Mouse (Mus musculus): ENCODE results near the gene Snx30. TPM values are rescaled to one million over a fixed set of nuclear protein-coding genes. Genes with fewer than 3 reads are reported as not detected.
A peak's percentile ranks its signal among the peaks of the same experiment; 100 is the strongest.

Gene Snx30
- 8.5 and 8.9 TPM in 2 replicates for polyA plus RNA-seq (2015; fragmentation: Nextera tagmentation; extraction: Ambion mirVana)

DNA sequence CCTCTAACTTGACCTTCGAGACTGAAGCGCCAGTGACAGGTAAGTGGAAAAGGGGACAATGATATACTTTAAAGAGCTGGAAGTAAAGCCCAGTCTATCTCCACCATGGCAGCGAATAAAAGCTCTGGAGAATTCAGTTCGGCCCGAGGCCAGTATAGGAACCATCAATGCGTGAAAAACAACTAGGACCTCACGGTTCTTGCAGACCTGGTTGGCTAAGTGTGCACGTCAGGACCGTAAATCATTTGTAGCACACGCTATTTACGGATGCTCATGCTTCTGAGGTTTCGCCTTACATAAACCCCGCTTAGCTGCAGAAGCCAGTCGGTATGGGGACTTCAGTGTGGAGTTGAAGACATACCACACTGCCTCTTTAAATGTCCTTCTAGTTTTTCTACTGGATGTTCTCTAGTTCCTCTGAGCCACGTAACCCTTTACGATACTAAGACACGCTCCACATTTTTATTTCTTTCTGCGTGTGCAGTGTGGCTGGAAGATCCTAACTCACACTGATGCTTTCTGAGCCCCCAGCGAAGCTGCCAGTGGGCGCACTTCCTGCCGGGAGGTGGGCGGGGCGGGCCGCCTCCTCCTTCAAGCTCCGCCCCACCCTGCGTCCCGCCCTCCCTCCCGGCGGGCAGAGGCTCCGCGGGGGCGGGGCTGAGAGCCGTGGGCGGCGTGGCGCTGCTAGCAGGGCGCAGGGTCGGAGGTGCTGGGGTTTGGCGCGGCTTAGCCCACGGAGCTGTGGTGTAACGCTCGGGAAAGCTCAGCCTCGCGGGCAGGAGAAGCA lies at the start of gene Snx30:
Snx30 (plus strand) TSS at position 660 of the 787 bp plus-strand sequence.
- Histone ChIP-seq H3K27me3 (replicated peaks; ENCODE audit: control insufficient read depth, insufficient read depth, low read length) (no peaks in the 10 kb centered on the region), H3K4me1 (replicated peaks; ENCODE audit: control insufficient read depth, insufficient read depth, low read length) (peaks cover 12% of the 10 kb centered on the region), H3K9ac (replicated peaks; ENCODE audit: low read depth, low read length) (peak within 1 kb of the TSS; percentile 90), H3K36me3 (ENCODE audit: control insufficient read depth, insufficient read depth) (no peaks in the 10 kb centered on the region), H3K27ac (ENCODE audit: low read length) (peak within 1 kb of the TSS; percentile 60), H3K4me2 (ENCODE audit: low read length) (peak within 1 kb of the TSS; percentile 96), H3K9me3 (ENCODE audit: control insufficient read depth, low read length) (no peaks in the 10 kb centered on the region), H3K4me3 (replicated peaks; ENCODE audit: low read length) (peak within 1 kb of the TSS; percentile 92)
- peak; percentile 94 for ATAC-seq
- 2% methylated on average over 40 of the region's 45 CpGs for WGBS

DNA sequence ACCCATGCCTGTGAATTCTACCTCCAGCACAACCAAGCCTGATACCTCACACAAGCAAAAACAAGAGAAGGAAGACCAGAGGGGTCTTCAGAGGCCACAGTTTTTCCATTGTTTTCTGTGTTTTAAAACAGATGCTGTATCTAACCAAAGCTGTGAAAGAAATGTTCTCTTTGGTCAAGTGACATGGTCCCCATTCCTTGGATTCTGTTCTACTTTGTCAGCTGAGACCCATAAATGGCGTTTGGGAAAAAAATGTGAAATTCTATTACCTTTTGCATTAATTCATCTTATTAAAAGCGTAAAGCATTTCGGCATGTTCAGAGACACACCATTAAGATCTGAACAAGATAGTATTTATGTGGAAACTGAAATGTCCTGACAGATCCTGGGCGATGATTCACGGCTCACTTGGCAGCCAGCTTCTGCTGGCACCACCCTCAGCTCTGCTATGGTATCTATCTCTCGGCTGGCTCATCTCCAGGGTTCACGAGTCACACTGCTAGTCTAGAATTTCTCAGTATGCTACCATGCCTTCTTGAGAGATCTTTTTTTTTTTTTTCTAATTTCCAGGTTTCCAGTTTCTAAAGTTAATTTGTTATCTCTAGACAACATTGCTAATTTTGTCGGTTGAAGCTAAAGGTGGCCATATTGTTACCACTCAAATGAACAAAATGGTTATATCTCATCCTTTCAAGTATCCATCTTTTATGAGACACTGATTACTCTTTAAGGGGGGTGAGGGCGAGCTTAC lies 49.1 kb upstream of the Snx30 start:
- peaks cover 5% of the 10 kb centered on the region; the same call in 1 of the 2 replicates for H3K4me1 ChIP-seq (replicated peaks; ENCODE audit: control insufficient read depth, insufficient read depth, low read length)
- no peak overlapping the region for H3K27ac ChIP-seq (ENCODE audit: low read length)
- H3K9me3 ChIP-seq (ENCODE audit: control insufficient read depth, low read length), result no peaks in the 10 kb centered on the region
- ATAC-seq, result peak; percentile 86
- WGBS, result 58% methylated on average over 9 of the region's 9 CpGs
- no peak overlapping the region for H3K4me3 ChIP-seq (replicated peaks; ENCODE audit: low read length)
- H3K36me3 ChIP-seq (ENCODE audit: control insufficient read depth, insufficient read depth), result no peaks in the 10 kb centered on the region
- no peak overlapping the region for H3K4me2 ChIP-seq (ENCODE audit: low read length)
- no peaks in the 10 kb centered on the region for H3K27me3 ChIP-seq (replicated peaks; ENCODE audit: control insufficient read depth, insufficient read depth, low read length)
- no peak overlapping the region for H3K9ac ChIP-seq (replicated peaks; ENCODE audit: low read depth, low read length)

DNA sequence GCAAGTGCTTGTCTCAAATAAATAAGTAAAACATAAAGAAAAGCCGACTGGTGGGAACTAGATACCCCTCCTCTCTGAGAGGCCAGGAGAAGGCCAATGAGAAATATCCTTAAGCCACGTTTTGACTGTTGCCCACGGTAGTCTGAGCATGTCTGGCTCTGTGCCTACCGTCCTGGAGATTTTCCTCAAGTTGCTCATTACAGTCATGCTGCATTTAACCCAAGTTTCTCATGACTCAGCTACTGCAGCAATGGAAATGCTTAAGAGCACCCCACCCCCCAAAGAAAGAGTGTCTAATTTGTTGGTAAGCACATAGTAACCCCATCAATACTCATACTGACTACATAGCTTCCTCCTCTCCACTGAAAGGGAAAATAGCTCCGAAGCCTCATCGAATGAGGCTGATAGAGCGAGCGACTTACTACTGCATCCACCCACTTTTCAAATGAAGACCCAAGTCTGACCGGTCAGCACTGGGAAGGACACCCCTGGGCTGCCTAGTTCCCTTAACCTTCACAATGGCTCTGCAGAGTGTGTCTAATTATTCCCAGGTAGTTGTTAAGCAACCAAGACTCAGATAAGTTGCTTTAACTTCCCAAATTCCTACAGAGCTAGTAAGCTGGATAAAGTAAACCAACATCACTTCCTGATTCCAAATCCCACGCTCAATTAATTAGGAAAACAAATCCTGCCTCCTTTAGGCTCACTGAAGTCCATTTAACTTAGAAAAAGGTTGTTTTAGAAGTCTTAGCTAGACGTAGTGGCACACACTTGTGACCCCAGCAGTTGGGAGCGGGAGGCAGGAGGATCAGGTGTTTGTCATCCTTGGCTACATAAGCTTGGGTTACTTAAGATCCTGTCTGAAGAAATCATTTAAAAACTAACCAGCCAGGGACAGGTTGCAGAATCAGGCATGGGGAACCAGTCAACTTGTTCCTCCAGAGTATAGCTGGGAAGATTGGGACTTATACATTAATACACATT lies 47.9 kb upstream of the Snx30 start:
- H3K4me2 ChIP-seq (ENCODE audit: low read length), result no peak overlapping the region
- H3K9ac ChIP-seq (replicated peaks; ENCODE audit: low read depth, low read length), result no peak overlapping the region
- no peaks in the 10 kb centered on the region for H3K9me3 ChIP-seq (ENCODE audit: control insufficient read depth, low read length)
- H3K4me3 ChIP-seq (replicated peaks; ENCODE audit: low read length), result no peak overlapping the region
- no peak for ATAC-seq
- H3K4me1 ChIP-seq (replicated peaks; ENCODE audit: control insufficient read depth, insufficient read depth, low read length), result peaks cover 5% of the 10 kb centered on the region; the same call in 1 of the 2 replicates
- no peak overlapping the region for H3K27ac ChIP-seq (ENCODE audit: low read length)
- no peaks in the 10 kb centered on the region for H3K36me3 ChIP-seq (ENCODE audit: control insufficient read depth, insufficient read depth)
- 75% methylated on average over 12 of the region's 12 CpGs for WGBS
- H3K27me3 ChIP-seq (replicated peaks; ENCODE audit: control insufficient read depth, insufficient read depth, low read length), result no peaks in the 10 kb centered on the region

DNA sequence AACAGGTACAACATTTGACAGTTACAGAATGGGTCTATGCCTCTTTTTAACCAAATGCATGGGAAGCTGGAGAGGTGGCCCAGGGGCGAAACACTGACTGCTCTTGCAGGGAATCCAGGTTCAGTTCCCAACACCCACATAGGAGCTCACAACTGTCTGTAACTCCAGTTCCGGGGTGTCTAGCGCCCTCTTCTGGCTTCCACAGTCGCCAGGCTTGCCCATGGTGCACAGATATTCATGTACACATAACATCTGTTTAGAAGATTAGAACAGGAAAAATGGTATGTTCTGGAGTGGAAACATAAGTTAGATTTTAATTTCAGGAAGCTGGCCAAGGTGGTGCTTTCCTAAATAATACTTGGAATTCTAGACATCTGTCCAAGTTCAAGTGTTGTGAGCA lies 45.6 kb upstream of the Snx30 start:
- Histone ChIP-seq H3K27ac (ENCODE audit: low read length) (no peak overlapping the region), H3K36me3 (ENCODE audit: control insufficient read depth, insufficient read depth) (no peaks in the 10 kb centered on the region), H3K4me2 (ENCODE audit: low read length) (no peak overlapping the region), H3K9me3 (ENCODE audit: control insufficient read depth, low read length) (no peaks in the 10 kb centered on the region), H3K4me1 (replicated peaks; ENCODE audit: control insufficient read depth, insufficient read depth, low read length) (peaks cover 8% of the 10 kb centered on the region), H3K4me3 (replicated peaks; ENCODE audit: low read length) (no peak overlapping the region), H3K27me3 (replicated peaks; ENCODE audit: control insufficient read depth, insufficient read depth, low read length) (no peaks in the 10 kb centered on the region), H3K9ac (replicated peaks; ENCODE audit: low read depth, low read length) (no peak overlapping the region)
- ATAC-seq, result no peak
- 77% methylated on average over 4 of the region's 4 CpGs for WGBS

DNA sequence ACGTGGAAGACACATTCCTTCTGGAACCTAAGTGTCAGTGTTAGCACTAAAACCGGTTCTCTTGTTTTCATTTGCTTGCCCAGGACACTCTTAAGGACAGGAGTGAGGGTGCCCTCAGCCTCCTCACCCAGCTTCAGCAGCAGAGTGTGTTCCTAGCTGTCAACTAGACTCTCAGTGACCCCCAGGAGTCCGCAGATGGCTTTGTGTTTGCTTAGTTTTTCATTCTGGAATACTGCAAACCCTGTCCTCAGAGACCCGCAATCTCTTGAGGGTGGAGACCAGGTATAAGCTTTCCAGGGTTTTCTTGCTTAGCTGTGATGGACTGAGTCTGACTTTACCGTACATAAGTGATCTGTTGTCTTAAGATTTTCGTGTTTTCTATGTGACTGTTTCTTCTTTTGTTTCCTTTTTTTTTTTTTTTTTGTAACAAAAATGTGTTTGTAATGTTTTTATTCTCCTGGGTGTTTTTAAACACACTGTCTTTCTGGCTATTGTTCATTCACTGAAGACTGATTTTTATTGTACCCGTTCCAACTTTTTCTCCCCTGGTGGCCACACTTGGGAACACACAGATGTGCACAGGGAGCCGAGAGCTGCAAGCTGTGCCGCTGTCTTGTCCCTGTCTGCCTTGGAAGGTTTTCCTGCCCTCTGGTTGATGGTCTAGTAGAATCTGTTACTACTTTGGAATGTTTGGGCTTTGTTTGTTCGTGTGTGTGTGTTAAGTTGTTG lies 44.8 kb upstream of the Snx30 start:
- Histone ChIP-seq H3K27ac (ENCODE audit: low read length) (no peak overlapping the region), H3K9ac (replicated peaks; ENCODE audit: low read depth, low read length) (no peak overlapping the region), H3K27me3 (replicated peaks; ENCODE audit: control insufficient read depth, insufficient read depth, low read length) (no peaks in the 10 kb centered on the region), H3K4me1 (replicated peaks; ENCODE audit: control insufficient read depth, insufficient read depth, low read length) (peaks cover 14% of the 10 kb centered on the region), H3K9me3 (ENCODE audit: control insufficient read depth, low read length) (no peaks in the 10 kb centered on the region), H3K4me3 (replicated peaks; ENCODE audit: low read length) (no peak overlapping the region), H3K4me2 (ENCODE audit: low read length) (no peak overlapping the region), H3K36me3 (ENCODE audit: control insufficient read depth, insufficient read depth) (no peaks in the 10 kb centered on the region)
- no peak for ATAC-seq
- 57% methylated on average over 10 of the region's 10 CpGs for WGBS

DNA sequence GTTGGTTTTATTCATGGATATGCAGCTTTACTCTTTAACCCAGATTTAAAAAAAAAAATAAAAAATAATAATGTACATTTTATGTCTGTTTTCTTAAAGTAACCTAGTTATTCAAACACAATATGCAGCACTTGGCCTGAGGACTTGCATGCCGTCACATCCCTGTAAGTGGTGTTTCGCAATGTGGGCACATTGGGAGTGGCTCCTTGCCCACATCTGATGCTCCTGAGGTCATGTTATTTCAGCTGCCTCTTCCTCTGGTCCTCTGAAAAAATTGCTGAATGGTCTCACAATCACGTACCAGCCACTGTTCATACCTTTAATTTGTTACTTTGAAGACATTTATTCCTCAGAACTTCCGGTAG lies 44.3 kb upstream of the Snx30 start:
- no peak overlapping the region for H3K9ac ChIP-seq (replicated peaks; ENCODE audit: low read depth, low read length)
- no peaks in the 10 kb centered on the region for H3K27me3 ChIP-seq (replicated peaks; ENCODE audit: control insufficient read depth, insufficient read depth, low read length)
- H3K4me2 ChIP-seq (ENCODE audit: low read length), result no peak overlapping the region
- 93% methylated on average over 4 of the region's 4 CpGs for WGBS
- no peak overlapping the region for H3K4me3 ChIP-seq (replicated peaks; ENCODE audit: low read length)
- H3K4me1 ChIP-seq (replicated peaks; ENCODE audit: control insufficient read depth, insufficient read depth, low read length), result peaks cover 13% of the 10 kb centered on the region
- no peaks in the 10 kb centered on the region for H3K36me3 ChIP-seq (ENCODE audit: control insufficient read depth, insufficient read depth)
- no peaks in the 10 kb centered on the region for H3K9me3 ChIP-seq (ENCODE audit: control insufficient read depth, low read length)
- no peak for ATAC-seq
- no peak overlapping the region for H3K27ac ChIP-seq (ENCODE audit: low read length)

DNA sequence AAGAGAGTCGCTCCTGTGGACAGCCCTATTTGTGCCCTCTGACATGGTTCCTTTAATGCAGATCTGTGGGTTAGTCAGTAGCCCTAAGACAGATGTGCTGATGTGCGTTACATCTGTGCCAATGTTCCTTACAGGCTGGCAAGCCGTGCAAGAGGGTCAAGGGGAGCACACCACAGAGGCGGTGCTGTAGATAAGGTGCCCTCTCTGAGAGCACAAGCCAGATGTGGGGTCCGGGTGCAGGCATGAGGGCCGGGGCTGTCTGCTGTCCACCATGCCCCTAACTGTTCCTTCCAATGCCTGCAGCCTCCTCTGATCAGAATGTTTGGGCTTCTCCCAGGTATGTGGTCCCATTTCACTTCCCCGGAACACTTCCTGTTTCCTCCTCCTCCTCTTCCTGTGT lies 40.7 kb upstream of the Snx30 start:
- H3K9me3 ChIP-seq (ENCODE audit: control insufficient read depth, low read length), result no peaks in the 10 kb centered on the region
- WGBS, result 77% methylated on average over 7 of the region's 7 CpGs
- no peaks in the 10 kb centered on the region for H3K27me3 ChIP-seq (replicated peaks; ENCODE audit: control insufficient read depth, insufficient read depth, low read length)
- no peak overlapping the region for H3K4me3 ChIP-seq (replicated peaks; ENCODE audit: low read length)
- H3K9ac ChIP-seq (replicated peaks; ENCODE audit: low read depth, low read length), result no peak overlapping the region
- peaks cover 11% of the 10 kb centered on the region for H3K4me1 ChIP-seq (replicated peaks; ENCODE audit: control insufficient read depth, insufficient read depth, low read length)
- ATAC-seq, result peak; percentile 30; the same call in 1 of the 2 replicates
- peak overlapping the region; percentile 57 for H3K27ac ChIP-seq (ENCODE audit: low read length)
- no peaks in the 10 kb centered on the region; the same call in 1 of the 2 replicates for H3K36me3 ChIP-seq (ENCODE audit: control insufficient read depth, insufficient read depth)
- 0 out of 2 replicates have a peak overlapping the region, but pooled peaks have one; percentile 5 for H3K4me2 ChIP-seq (ENCODE audit: low read length)

DNA sequence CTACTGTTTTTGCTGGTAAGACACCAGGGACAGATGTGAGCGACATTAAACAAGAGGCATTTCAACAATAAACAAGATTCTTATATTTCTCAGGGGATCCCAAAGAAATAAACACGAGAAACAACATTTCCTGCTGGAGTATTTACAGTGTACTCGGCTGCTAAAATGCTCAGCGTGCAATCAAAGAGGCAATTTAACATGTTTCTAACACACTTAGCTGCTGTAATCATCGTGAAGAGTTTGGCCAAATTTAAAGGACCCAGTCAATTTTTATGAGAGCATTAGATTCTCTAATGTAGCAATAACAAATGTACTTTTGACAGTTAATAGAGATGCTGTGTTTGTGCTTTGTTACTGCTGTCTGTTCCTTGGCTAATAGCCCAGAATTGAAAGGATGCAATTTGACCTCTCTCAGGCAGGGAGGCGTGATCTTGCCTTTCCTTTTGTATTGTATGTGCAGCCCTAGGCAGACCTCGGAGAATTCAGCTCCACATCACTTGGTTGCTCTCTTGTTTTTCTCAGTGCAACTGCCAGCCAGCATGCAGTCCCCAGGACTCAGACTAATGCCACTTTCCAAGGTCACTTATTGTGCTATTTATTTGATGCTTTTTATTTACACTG lies 40.1 kb upstream of the Snx30 start:
- Histone ChIP-seq H3K27ac (ENCODE audit: low read length) (peak overlapping the region; percentile 57), H3K4me2 (ENCODE audit: low read length) (0 out of 2 replicates have a peak overlapping the region, but pooled peaks have one; percentile 5), H3K9ac (replicated peaks; ENCODE audit: low read depth, low read length) (no peak overlapping the region), H3K27me3 (replicated peaks; ENCODE audit: control insufficient read depth, insufficient read depth, low read length) (no peaks in the 10 kb centered on the region), H3K4me1 (replicated peaks; ENCODE audit: control insufficient read depth, insufficient read depth, low read length) (peaks cover 11% of the 10 kb centered on the region), H3K4me3 (replicated peaks; ENCODE audit: low read length) (no peak overlapping the region), H3K9me3 (ENCODE audit: control insufficient read depth, low read length) (no peaks in the 10 kb centered on the region), H3K36me3 (ENCODE audit: control insufficient read depth, insufficient read depth) (peaks cover 4% of the 10 kb centered on the region)
- 16% methylated on average over 7 of the region's 7 CpGs for WGBS
- ATAC-seq, result peak; percentile 76
